10 mouse cellular contexts compared by ENCODE assay signal in the genomic region with DNA sequence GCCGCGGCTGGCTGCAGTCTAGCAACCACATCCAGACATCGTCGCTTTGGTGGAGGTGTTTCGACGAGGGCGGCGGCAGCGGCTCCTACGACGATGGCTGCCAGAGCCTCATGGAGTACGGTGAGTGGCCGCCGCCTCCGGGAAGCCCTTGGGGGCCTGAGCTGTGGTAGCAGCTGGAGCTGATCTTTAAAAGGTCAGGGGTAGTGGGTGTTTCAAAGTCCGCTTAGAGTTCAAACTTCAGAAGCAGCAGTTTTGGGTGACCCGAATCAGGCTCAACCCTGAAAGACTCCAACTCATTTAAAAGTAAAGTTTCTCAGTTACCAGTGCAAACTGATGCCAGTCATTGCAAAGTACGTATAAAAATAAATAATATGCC. TPM values are rescaled to one million over a fixed set of nuclear protein-coding genes. Genes with fewer than 3 reads are reported as not detected.
DNase-seq lines count a peak whose midpoint lies in the region; ATAC-seq and TF ChIP-seq lines count a peak whose summit lies in the region.
"Had no signal": no experiment of that assay in that cellular context is flagged by ENCODE, and none has a peak within 500 bp of the region (broad histone marks: within the 10 kb centered on the region; RNA-seq: fewer than 3 reads in every experiment).

No protein-coding gene starts in this region.

- H3K9me3 ChIP-seq in lung, postnatal 0 days (ENCODE audit: low read length), result no peaks in the 10 kb centered on the region
- H3K9me3 ChIP-seq in forebrain, embryonic 13.5 days (replicated peaks), result no peaks in the 10 kb centered on the region
- H3K9me3 ChIP-seq in neural tube, embryonic 15.5 days (replicated peaks), result no peaks in the 10 kb centered on the region

- no peak for TF ChIP-seq EP300 in lung, postnatal 0 days (IDR thresholded peaks at IDR 0.05)

- H3K4me3 ChIP-seq in lung, postnatal 0 days (ENCODE audit: low read depth, low read length), result peak overlapping the region; percentile 53
- peak overlapping the region; percentile 57 for H3K4me3 ChIP-seq in forebrain, embryonic 13.5 days
- peak overlapping the region; percentile 54 for H3K4me3 ChIP-seq in neural tube, embryonic 15.5 days (replicated peaks)

- peaks cover 14% of the 10 kb centered on the region for H3K27me3 ChIP-seq in lung, postnatal 0 days (replicated peaks; ENCODE audit: insufficient read depth, low read length)
- H3K27me3 ChIP-seq in forebrain, embryonic 13.5 days, result peaks cover 44% of the 10 kb centered on the region
- H3K27me3 ChIP-seq in neural tube, embryonic 15.5 days (replicated peaks), result peaks cover 37% of the 10 kb centered on the region

- ATAC-seq in lung, postnatal 0 days, result no peak
- no peak; the same call in 1 of the 2 replicates for ATAC-seq in forebrain, embryonic 13.5 days
- no peak for ATAC-seq in neural tube, embryonic 15.5 days (ENCODE audit: low FRiP score)

- peaks cover 5% of the 10 kb centered on the region; the same call in 1 of the 2 replicates for H3K4me1 ChIP-seq in lung, postnatal 0 days (ENCODE audit: insufficient read depth, low read depth, low read length)
- peaks cover 4% of the 10 kb centered on the region; the same call in 1 of the 2 replicates for H3K4me1 ChIP-seq in forebrain, embryonic 13.5 days
- peaks cover 8% of the 10 kb centered on the region; the same call in 1 of the 2 replicates for H3K4me1 ChIP-seq in neural tube, embryonic 15.5 days

- 6% methylated on average over 18 of the region's 18 CpGs for WGBS in lung, postnatal 0 days
- WGBS in forebrain, embryonic 13.5 days, result 7% methylated on average over 18 of the region's 18 CpGs
- WGBS in neural tube, embryonic 15.5 days, result 6% methylated on average over 18 of the region's 18 CpGs

- no peaks in the 10 kb centered on the region for H3K36me3 ChIP-seq in lung, postnatal 0 days (ENCODE audit: insufficient read depth, low read length)
- H3K36me3 ChIP-seq in forebrain, embryonic 13.5 days (ENCODE audit: poor library complexity, severe bottlenecking), result no peaks in the 10 kb centered on the region
- no peaks in the 10 kb centered on the region for H3K36me3 ChIP-seq in neural tube, embryonic 15.5 days

- H3K27ac ChIP-seq in lung, postnatal 0 days (ENCODE audit: low read length), result peak overlapping the region; percentile 88
- no peak overlapping the region for H3K27ac ChIP-seq in forebrain, embryonic 13.5 days
- no peak overlapping the region for H3K27ac ChIP-seq in neural tube, embryonic 15.5 days (replicated peaks)

- H3K4me2 ChIP-seq in lung, postnatal 0 days (replicated peaks; ENCODE audit: low read depth, low read length), result peak overlapping the region; percentile 80
- H3K4me2 ChIP-seq in forebrain, embryonic 13.5 days, result peak overlapping the region; percentile 98
- peak overlapping the region; percentile 91 for H3K4me2 ChIP-seq in neural tube, embryonic 15.5 days

- peak; percentile 27 for DNase-seq in lung, postnatal 0 days (ENCODE audit: low spot score)
- no peak for DNase-seq in lung, postnatal 36 days
- peak; percentile 30 to 67 for DNase-seq in kidney, postnatal 25 days
- no peak for DNase-seq in frontal cortex, adult 2 months (ENCODE audit: extremely low spot score in 1 of 2, low spot score in 1 of 2)
- DNase-seq in left cerebral cortex, adult 8-10 months (ENCODE audit: low spot score in 2 of 2), result no peak
- no peak for DNase-seq in frontal cortex, postnatal 36 days (ENCODE audit: low spot score in 2 of 2)

- TF ChIP-seq CTCF in lung, postnatal 0 days (IDR thresholded peaks at IDR 0.05), result no peak

- peak overlapping the region; percentile 52 for H3K9ac ChIP-seq in lung, postnatal 0 days (replicated peaks; ENCODE audit: low read depth)
- H3K9ac ChIP-seq in forebrain, embryonic 13.5 days, result peak overlapping the region; percentile 56
- peak overlapping the region; percentile 45 for H3K9ac ChIP-seq in neural tube, embryonic 15.5 days (replicated peaks)

RNA-seq across cellular contexts. Expression of a gene that starts 0.5 kb away (rescaled TPM):
- polyA plus RNA-seq in lung, postnatal 0 days (2015; fragmentation: Nextera tagmentation; extraction: Ambion mirVana), result 65.5 and 70.9 TPM in 2 replicates
- 1.9 and 2.8 TPM in 2 replicates for polyA plus RNA-seq in forebrain, embryonic 13.5 days (2015; fragmentation: Nextera tagmentation; extraction: Ambion mirVana)
- 9.0 and 26.8 TPM in 2 replicates for polyA plus RNA-seq in neural tube, embryonic 15.5 days (2015; fragmentation: Nextera tagmentation; extraction: Ambion mirVana)
- polyA plus RNA-seq in frontal cortex, adult 2 months (2012; rRNA removed), result 6.9 and 8.0 TPM in 2 replicates
- 1 to 10 TPM; 4.4 to 6.5 (median 4.8) TPM for total RNA-seq in left cerebral cortex, adult 8-10 months (2022)

RNA-seq across cellular contexts. Expression of a gene that starts 58.7 kb away (rescaled TPM):
- polyA plus RNA-seq in lung, postnatal 0 days (2015; fragmentation: Nextera tagmentation; extraction: Ambion mirVana), result 0.05 and 0.08 TPM in 2 replicates
- 0.15 TPM in 1 of 2 replicates, not detected in the other for polyA plus RNA-seq in forebrain, embryonic 13.5 days (2015; fragmentation: Nextera tagmentation; extraction: Ambion mirVana)
- 0.28 and 0.50 TPM in 2 replicates for polyA plus RNA-seq in neural tube, embryonic 15.5 days (2015; fragmentation: Nextera tagmentation; extraction: Ambion mirVana)
- polyA plus RNA-seq in frontal cortex, adult 2 months (2012; rRNA removed), result not detected in 2 replicates
- total RNA-seq in left cerebral cortex, adult 8-10 months (2022), result not detected
- total RNA-seq: adrenal gland, postnatal 14 days; layer of hippocampus, postnatal 10 days had no signal

Comparison
In these comparisons a context has a peak if more than half of its experiments do, and no peak if none do; other contexts are left out.
1. DNase-seq: peak in lung, postnatal 0 days (single experiment) and kidney, postnatal 25 days (2 of 2); none in lung, postnatal 36 days (single experiment), frontal cortex, adult 2 months (0 of 2), left cerebral cortex, adult 8-10 months (0 of 2) and frontal cortex, postnatal 36 days (0 of 2).
2. Peak in every context shown above with its lines, with median percentiles within 50 percentile points of each other: H3K4me2 ChIP-seq, H3K4me3 ChIP-seq and H3K9ac ChIP-seq.